Mouse (Mus musculus) cerebellum, adult 9-10 months (tissue): ENCODE data around the gene Arrdc4.

Experiments
- DNase-seq: peaks from one replicate; pipeline ENCODE4 v3.0.0; 2022

The Arrdc4 gene

GRCm38 (mm10) chr7:68748761-68749635 lies at the start of gene Arrdc4:
TSS of gene Arrdc4 (minus strand) at chr7:68749241.
- DNase-seq: peak; percentile 99

GRCm38 (mm10) chr7:68795578-68795977 lies 46.5 kb upstream of the Arrdc4 start:
- no peak for DNase-seq

DNA sequence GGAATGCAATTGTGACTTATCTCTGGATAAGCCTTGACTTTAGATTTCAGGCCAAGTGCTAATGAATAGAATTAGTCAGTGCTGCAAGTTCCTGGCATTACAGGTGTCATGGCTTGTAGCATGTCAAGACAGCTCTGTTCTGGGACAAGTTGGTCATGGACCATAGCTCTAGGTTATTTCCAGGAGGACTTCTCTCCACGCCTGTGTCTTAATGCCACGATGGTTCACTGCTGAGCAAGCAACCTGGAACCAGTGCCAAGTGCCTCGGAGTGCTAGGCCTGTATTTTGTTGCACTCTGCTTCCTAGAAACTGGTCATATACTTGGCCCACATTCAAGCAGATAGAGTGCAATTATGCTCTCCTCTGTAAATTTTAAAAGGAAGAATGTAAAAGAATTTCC lies 39.7 kb upstream of the Arrdc4 start:
- no peak for DNase-seq

GRCm38 (mm10) chr7:68771757-68772094 lies 22.7 kb upstream of the Arrdc4 start:
- DNase-seq: no peak

GRCm38 (mm10) chr7:68770894-68771756 lies 22.1 kb upstream of the Arrdc4 start:
- DNase-seq: no peak

- DNase-seq: no peak
These were observed 16.9 kb upstream of the Arrdc4 start for GRCm38 (mm10) chr7:68765926-68766325.

- DNase-seq: no peak
These were observed 10.2 kb upstream of the Arrdc4 start for GRCm38 (mm10) chr7:68759148-68759724.

- DNase-seq: no peak
These were observed 7.7 kb upstream of the Arrdc4 start for GRCm38 (mm10) chr7:68756656-68757204.

- peak; percentile 15 for DNase-seq
These were observed 878 bp upstream of the Arrdc4 start for GRCm38 (mm10) chr7:68749919-68750318.

- peak; percentile 66 for DNase-seq
These were observed 680 bp downstream of the Arrdc4 start for GRCm38 (mm10) chr7:68748361-68748760.

- DNase-seq: no peak
These were observed 4.4 kb downstream of the Arrdc4 start for GRCm38 (mm10) chr7:68744616-68745015.

DNA sequence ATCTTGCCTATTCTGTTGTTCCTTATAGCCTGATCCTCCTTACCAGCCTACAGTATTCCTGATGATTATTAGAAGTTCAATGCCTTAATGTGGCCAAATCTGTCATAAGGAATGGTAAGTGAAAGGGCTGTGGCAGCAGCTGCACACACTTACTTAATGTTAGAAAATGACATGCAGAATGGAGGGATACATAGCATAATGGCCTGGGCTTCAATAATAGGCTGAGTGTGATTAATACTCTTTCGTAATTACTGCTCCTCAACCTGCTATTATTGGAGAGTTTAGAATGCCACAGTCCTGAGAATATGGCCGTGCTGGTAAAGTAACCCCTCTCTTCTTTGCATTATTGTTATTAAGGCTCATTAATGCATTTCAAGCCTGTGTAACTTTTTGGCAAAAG lies 4.8 kb downstream of the Arrdc4 start:
- DNase-seq: no peak

DNA sequence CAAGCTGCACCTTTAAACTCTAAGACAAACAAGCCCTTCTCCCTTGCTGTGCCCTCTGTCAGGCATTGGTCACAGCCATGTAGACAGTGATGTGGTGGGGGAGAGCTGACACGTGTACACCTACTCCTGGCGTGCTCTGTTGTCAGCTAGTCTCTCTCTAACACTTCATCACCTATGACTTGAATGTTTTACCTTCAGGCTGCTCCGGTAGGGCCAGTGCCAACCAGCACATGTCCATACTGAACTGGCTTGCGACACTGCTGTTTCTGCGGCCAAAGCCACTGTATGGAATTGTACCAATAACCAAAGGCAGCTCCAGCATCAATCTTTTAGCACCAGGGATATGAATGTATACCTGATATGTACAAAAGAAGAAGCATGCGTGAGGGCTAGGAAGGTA lies 8.3 kb downstream of the Arrdc4 start:
- no peak for DNase-seq

- DNase-seq: no peak
These were observed 10.2 kb downstream of the Arrdc4 start for GRCm38 (mm10) chr7:68738676-68739399.

DNA sequence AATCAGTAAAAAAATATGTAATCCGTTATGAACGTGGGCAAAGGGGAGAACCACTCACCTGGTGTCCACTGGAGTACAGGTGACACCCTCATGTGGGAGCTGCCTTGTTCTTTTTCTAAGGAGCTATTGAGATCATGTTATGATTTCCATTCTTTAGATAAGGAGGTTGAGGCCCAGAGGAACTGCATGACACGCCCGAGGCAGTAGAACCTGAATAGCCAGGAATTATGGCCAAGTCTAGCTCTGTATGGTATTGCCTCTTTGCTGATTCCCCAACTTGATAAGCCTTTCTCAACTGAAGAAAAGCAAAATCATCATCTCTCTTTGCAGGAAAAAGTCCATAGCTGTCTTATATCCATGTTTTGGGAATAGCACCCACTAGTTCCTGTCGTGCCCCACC lies 22.7 kb downstream of the Arrdc4 start:
- DNase-seq: no peak

GRCm38 (mm10) chr7:68724711-68725110 lies 24.3 kb downstream of the Arrdc4 start:
- no peak for DNase-seq

DNA sequence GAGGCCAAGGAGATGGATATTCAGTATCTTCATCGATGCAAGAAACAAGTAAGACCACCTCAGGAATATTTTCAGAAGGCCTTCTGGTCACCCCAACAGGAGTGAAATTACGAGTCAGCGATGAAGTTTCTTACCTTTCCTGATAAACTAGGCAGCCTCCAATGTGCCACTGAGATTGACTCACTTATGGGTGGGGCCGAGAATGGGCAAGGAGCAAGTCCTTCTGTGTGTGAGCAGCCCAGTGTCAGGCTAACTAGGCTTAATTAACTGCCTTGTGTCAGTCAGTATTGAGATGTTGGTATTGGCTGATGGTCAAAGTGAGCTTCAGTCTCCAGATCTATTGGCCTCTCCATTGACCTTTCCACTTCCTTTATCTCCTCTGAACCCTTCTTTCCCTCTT lies 27.5 kb downstream of the Arrdc4 start:
- no peak for DNase-seq

- DNase-seq: no peak
These were observed 31.1 kb downstream of the Arrdc4 start for GRCm38 (mm10) chr7:68717988-68718387.

DNA sequence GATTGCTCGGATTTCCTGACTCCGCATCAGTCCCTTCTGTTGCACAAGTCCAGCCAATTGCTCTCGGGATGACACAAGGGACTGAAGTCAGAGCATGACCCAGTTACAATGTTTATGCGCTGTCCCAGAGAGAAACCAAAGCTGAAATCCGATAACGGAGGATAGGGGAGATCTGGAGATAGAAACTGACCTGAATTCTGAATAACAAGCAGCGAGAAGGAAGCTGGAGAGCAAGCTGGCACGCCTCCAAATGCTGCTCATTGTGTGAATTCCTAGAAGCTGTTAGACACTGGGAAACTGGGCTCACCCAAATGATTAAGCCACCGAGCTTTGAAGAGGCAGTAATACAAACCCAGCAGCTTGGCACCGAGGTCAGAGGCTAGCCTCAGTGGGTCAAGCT lies 31.5 kb downstream of the Arrdc4 start:
- peak; percentile 42 for DNase-seq

DNA sequence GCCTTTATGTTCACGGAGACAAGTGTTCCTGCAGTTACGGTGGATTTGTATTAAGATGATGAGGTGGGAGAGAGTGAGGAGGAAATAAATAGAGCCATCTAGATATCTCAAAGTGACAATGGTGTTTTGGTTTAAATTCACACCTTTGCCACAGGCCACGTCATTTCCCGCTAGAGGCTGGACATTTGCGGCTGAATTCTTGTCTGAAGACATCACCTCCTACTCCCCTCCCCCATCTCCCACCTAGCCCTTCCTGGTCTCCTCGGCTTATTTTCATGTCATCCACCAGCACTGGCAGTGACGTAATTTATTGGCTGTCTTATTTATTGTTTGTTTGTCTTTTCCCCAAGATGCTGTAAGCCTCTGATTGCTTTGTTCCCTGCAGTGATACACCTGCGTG lies 32.1 kb downstream of the Arrdc4 start:
- DNase-seq: peak; percentile 3

GRCm38 (mm10) chr7:68712928-68713327 lies 36.1 kb downstream of the Arrdc4 start:
- DNase-seq: no peak

GRCm38 (mm10) chr7:68712425-68712824 lies 36.6 kb downstream of the Arrdc4 start:
- no peak for DNase-seq

DNA sequence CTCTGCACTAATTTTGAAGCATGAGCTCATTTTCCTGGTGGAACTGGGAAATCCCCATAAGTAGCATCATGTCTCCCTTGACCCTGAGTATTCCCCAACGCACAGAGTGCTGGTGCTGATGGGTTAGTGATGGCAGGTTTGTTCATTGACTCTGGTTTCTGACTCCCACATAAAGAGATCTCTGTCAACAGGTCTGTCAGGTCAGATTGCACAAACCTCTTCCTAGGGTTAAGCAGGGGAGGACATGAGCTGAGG lies 39.8 kb downstream of the Arrdc4 start:
- no peak for DNase-seq
